Mouse (Mus musculus): ENCODE results near the gene Atg7.

The Atg7 gene

DNA sequence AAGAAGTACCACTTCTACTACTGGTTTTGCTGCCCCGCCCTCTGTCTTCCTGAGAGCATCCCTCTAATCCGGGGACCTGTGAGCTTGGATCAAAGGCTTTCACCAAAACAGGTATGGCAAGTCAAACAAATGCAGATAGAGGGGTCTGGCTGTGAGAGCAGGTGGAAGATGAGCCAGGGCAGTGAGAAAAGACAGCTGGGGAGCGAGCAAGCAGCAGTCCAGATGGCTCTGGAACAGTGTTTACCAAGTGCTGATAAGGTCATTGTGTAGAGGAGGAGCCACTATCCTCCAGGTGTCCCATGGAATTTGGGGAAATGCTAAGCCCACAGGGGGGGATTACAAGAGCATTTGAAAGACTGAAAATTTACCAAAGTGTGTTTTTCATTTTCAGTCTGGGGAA is 41.5 kb downstream of the Atg7 start:
- DNase-seq (ENCODE audit: low read depth, low spot score), result no peak

DNA sequence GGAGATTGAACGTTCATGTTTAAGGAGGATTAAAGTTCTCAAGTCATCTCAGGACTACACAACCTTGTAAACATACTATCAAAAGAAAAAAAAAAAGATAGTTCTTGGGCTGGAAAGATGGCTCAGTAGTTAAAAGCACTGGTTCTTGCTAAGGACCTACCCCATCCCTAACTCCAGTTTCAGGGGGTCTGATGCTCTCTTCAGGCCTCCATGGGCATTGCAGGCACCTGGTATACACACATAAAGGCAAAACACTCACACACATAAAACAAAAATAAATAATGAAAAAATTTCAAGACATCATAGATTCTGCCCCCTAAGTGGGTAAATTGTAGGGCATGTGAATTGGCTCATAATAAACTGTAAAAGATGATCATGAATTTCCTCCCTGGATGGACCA is 42.5 kb downstream of the Atg7 start:
- no peak for DNase-seq (ENCODE audit: low read depth, low spot score)

DNA sequence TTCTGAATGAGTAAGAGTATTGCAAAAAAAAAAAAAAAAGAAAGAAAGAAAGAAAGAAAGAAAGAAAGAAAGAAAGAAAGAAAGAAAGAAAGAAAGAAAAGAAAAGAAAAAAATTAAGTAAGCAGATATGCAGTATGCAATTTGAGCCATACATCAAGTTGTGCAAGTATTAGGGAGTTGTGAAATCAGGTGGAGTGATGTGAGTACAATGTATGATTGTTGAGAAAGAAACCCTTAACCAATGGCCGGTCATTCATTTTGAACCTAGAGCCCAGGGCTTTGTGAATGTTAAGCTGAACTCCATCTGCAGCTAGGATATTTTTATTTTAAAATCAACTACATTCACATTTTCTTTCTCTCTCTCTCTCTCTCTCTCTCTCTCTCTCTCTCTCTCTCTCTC is 44.1 kb downstream of the Atg7 start:
- DNase-seq (ENCODE audit: low read depth, low spot score), result no peak

DNA sequence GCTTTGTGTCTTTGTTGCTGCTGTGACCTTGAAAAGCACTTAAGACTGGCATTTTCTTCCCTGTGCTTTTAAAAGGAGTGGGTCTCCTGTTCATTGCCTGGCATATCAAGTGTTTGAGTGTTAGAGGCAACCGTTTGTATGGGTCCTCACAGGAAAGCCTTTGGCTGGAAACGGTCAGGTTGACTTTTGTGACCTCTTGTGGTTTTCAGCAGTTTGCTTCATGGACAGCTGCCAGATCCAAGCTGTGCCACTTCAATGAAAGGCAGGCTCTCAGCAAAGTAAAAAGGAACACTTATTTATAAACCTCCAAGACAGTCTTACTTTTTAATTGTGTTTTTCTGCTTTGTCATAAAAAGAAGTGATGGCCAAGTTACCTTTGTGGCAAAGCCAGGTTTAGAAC is 47.8 kb downstream of the Atg7 start:
- DNase-seq (ENCODE audit: low read depth, low spot score), result no peak

DNA sequence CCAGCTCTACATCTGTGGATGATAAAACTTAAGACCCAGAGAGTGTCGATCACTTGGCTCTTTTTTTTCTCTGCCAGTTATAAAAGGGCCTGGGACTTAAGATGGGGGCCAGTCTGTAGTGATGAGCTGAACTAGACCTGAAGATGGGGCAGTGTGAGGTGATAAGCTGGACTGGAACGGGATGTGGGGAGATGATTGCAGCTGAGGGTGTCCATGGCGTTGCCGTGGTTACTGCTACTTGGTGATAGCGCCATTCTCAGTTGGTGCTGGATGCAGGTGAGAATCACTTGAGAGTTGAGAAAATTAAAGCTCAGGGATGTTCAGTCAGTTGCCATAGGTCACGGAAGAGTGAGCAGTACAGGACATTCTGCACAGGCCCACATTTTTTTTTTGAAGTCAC is 48.6 kb downstream of the Atg7 start:
- no peak for DNase-seq (ENCODE audit: low read depth, low spot score)

DNA sequence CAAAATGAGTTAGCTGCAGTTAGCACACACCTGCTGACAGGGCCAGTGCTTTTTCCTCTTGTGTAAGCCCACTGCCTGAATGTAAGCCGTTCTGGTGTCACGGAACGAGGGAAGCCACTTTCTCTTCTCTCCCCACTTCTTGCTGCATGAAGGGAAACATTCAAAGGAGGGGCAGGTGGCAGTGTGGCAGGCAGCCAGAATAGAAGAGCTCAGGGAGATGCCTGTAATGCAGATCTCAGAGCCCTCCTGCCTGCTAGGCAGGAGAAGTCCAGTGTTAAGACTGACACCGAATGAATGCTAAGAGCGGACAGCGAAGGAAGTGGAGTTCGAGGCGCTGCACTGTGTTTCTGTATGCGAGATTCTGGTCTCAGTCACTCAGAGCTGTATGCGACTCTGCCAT is 49.8 kb downstream of the Atg7 start:
- DNase-seq (ENCODE audit: low read depth, low spot score), result no peak

DNA sequence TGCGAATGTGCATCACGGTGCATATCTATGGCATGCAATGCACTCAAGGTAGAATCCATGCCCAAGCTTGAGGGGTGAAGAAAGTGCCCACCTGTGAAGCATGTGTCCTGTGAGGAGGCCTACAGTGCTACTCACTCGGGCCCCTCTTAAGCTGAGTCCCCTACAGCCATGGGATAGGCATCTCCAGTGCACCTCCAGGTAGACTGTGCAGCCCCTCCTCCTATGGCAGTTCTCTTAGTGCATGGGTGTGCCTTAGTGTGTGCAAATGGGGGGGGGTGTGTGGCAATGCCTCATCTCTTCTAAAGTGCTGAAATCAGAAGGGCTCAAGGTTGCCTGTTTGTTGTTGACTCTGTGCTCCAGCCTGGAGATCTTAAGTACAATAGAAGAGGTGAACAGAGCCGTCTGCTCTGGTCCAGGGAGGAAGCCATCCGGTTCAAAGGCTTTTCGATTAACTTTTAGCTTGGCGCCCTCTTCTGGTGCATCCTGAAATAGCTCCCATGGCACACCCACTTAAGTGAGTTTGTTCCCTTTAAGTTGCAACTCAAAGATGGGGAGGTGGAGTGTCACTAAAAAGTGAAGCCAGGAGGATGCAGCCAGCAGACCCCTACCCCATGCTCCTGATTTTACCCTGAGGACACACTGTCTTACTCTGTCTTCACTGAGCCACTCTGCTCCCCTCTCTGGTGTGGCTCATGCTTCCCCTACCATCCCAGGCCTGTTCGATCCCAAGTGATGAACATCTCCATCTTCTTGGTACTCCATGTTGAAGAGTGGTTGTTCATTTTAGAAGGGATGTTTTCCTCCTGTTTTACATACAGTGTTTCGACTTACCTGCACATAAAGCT is 55.0 kb downstream of the Atg7 start:
- peak; percentile 81 for DNase-seq (ENCODE audit: low read depth, low spot score)

DNA sequence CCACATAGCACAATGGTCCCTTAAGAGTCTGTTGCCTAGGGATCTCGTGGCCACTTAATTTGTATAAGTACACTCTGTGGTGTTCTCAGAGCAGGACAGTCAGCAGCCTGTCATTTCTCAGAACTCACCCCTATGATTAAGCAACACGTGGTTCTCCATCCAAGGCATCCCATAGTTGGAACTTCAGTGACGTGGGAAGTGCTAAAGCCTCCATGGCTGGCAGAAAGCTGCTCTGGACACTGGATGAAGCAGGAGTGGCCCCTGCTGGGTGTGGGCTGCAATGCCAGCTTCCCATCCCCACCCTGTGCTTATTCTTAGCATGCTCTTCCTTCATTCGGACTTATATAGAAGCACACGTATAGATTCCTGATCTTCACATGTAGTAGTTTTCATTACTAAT is 55.7 kb downstream of the Atg7 start:
- no peak for DNase-seq (ENCODE audit: low read depth, low spot score)

DNA sequence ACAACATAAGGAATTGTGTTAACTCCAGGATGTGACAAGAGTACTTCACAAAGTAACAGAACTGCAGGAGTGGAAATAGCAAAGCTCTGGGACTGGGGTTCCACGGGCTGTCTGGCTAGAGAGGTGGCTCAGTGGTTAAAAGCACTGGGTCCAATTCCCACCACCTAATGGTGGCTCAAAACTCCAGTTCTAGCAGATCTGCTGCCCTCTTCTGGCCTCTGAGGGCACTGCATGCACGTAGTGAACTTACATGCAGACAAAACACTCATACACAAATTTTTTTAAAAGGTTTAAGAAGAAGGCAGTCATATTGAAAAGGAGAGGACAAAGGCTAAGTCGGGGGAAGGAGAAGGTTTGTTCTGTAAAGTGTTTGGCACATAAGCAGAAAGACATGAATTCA is 57.8 kb downstream of the Atg7 start:
- DNase-seq (ENCODE audit: low read depth, low spot score), result no peak

DNA sequence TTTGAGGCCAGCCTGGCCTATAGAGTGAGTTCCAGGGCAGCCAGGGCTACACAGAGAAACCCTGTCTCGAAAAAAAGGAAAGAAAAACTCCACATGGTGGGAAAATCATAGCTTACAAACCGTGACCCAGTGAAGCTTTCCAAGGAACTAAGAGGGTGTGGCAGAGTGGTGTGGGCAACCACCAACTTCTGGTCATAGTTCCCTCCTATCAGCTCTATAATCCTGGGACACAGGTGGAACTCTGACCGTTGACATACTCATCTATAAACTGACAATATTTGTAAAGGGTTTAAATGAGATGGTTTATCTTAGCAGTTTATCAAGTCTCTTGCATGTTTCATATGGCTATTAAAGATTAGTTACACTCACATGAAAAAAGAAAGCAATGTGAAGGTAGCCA is 64.1 kb downstream of the Atg7 start:
- no peak for DNase-seq (ENCODE audit: low read depth, low spot score)

DNA sequence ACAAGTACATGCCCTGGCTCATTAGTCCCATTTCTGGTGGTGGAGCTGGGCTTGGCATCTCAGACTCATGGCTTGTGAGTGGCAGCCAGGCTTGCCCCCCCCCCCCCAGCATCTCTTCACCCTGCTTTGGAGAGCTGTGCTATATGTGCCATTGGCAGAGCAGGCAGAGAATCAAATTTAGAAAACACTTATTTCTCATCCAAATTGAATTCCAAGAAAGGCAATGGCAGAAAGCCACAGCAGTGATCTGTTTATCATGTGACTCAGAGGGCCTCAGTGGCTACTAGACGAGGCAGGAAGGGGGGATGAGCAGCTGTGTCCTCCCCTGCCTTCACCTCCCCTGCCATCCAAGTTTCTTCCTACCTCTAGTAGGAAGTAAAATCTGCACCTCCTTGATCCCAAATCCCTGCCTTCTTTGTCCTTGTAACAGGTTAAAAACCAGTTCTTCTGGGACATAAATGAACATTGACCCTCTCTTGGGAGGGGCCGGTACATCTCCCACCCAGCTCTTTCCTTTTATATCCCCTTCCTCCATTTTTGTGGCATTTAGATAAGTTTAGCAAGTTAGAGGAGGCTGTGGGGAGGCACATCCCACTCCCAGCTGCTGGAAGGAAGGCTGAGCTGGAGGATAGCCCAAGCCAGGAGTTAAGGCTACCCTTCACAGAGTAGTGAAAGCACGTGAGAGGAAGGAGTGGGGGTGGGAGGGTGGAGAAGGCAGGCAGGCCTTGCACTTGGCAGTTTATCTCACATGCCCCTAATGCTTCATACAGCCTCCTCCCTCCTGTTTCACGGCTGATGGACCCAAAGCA is 69.5 kb downstream of the Atg7 start:
- DNase-seq (ENCODE audit: low read depth, low spot score), result no peak

DNA sequence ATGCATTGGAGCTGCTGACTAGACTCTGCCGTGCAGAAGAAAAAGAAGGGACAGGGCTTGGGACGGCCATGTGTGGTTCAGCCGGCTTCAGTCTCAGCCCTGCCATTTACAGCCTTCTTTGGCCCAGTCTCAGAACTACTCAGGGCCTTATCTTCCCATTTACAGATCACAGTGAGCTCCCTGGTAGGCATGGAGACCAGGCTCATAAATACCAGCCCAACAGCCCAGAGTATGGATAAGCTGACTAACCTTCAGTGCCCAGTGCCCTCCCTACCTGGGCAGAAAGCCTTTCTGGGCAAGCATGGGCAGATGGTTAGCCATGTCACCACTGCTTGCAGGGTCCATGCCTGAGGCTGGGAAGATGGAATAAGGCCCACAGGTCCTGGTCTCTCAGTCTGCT is 70.6 kb downstream of the Atg7 start:
- DNase-seq (ENCODE audit: low read depth, low spot score), result no peak

DNA sequence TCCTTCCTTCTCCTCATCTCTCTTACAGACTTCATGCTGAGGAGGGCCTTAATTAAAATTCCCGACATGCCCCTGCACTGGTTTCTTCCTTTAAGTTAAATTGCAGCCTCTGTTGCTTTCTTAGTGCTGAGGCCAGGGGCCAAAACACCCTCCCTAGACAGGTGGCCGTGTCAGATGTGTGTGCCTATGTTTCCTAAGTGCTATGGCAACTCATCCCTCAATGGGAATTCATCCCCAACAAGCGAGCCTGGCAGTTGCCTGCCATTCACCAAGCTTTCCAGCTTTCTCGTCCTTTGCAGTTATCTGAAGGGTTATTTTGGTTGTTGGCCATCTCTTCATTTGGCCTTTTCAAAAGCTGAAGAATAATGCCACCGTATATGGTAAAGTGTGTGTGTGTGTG is 71.8 kb downstream of the Atg7 start:
- peak; percentile 38 for DNase-seq (ENCODE audit: low read depth, low spot score)

DNA sequence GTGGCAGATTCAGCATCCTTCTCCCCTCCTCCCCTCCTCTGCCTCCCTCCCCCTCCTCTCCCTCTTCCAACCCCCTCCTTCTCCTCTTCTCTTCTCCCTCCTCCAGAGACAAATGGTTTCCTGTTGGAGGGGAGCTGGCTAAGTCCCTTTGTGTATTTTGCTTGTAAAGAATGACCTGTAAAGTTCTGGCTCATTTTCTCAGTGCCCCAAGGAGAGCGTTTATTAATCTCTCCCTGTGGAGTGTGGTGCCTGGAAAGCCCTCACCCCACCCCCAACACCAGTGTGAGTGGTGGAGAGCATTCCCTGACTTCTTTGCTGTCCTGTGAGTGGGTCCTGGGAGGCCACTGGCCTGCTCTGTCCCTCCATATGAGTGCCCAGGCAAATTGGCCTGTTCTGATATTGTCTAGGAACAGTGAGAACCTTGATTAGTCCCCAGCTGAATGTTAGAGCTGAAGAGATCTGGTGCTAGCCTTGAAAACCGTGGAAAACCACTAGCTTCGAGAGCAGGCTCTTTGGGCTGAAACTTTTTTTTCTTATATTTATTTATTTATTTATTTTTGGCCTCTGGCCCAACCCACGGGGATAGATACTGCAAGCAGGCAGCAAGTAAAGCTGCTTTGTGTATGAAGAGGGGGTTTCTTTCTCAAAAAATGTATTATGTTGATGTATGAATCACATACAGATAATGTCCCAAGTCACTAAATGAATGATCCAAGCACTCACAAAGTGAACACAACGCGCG is 72.6 kb downstream of the Atg7 start:
- peak; percentile 44 for DNase-seq (ENCODE audit: low read depth, low spot score)

DNA sequence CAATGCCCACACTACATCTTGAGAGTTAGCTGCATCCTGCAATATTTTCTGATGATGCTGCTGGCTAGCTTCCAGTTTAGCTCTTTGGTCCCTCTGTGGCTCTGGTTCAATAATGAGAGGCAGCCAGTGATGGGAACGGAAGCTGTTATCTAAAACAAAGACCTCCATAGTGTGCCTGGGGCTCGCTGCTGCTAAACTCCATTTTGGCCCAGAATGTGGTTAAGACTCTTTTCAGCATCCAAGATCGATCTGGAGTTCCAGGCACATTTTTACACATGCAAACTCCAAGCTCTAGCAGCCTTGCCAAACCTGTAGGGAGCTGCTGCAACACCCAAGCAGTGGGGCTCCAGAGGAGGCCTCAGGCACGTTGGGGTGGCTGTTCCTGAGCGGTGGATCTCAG is 76.2 kb downstream of the Atg7 start:
- no peak for DNase-seq (ENCODE audit: low read depth, low spot score)

DNA sequence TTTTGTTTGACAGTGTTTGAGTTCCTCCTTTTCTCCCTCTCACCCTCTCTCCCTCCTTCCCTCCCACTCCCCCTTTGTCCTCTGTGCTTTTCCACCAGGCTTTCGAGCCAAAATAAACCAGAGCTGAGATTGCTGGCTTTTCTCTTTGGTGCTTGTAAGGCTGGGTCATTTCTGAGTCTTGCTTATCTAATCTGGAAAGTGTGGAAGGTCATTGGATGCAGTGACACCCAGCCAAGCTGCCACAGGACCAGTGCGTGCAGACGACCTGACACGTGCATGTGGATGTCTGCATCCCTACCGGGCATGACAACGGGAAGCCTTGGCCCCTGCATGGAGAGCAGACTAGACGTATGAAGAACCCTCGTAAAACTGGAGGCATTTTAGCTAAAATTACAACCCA is 76.8 kb downstream of the Atg7 start:
- DNase-seq (ENCODE audit: low read depth, low spot score), result no peak

DNA sequence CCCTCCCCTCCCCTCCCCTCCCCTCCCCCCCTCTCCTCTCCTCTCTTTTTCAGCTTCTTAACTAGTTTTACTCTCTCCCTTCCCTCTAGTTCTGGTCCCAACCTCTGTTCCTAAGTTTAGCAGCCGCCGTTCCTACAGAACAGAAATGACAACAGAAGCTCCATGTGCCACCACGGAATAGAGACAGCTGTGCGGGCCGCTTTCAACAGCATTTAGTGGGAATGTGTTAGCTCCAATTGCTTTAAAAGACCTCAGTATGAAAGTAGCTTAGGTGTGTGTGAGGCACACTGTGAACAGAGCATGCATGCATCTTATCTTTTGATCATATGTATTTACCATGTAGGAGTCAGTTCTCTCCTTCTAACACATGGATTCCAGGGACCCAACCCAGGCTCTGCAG is 79.1 kb downstream of the Atg7 start:
- no peak for DNase-seq (ENCODE audit: low read depth, low spot score)

DNA sequence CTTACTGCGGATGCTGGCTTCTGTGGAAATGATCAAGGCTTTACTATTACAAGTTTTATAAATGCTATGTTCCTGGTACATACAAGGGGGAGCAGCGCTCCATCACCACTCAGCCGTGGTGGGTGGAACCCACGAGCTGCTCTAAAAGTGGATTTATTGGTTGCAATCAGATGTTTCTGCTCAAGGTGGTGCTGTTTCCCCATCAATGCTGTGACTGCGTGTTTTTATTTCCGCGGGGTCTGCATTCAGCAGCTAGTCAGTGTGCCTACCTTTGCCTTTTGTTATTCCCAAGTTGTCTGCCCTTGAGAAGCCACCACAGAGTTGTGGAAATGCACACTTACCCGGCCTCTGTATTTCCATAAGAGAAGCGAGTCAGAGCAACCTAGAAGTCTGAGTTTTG is 81.0 kb downstream of the Atg7 start:
- peak; percentile 75 for DNase-seq (ENCODE audit: low read depth, low spot score)

DNA sequence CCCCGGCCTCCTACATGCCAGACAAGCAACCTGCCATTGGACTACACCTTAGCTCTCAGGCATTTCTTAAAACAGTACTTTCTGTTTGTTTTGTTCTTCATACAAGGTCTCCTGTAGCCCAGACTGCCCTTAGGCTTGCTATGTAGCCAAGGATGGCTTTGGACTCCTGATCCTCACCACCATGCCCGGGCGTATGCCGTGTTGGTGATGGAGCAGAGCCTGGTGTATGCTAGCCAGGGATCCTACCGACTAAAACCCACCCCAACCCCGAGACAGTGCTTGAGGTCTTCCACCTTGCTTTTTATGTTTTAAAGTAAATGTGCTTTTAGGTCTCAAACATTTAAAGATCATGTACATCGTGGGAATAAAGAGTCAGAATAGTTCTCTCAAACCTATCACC is 81.5 kb downstream of the Atg7 start:
- DNase-seq (ENCODE audit: low read depth, low spot score), result no peak

DNA sequence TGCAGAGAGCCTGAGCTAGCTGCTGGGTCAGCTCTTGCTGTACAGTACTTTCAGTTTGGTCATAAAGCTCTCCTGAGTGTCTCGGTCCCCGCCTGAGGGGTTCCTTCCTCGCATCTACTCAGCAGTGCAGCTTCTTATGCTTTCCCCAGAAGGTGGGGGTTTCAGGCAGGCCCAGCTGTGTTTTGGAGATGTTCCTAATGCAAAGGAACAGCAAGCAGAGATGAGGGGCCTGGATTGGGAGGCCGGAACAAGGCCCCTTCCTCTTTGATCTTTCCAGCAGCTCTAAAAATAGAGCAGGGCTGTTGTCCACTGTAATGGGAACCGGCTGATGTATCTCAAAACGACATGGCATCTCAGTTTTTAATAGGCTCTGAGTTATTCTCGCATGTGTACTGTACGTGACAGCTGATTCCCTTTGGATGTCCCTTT is 82.3 kb downstream of the Atg7 start:
- no peak for DNase-seq (ENCODE audit: low read depth, low spot score)

DNA sequence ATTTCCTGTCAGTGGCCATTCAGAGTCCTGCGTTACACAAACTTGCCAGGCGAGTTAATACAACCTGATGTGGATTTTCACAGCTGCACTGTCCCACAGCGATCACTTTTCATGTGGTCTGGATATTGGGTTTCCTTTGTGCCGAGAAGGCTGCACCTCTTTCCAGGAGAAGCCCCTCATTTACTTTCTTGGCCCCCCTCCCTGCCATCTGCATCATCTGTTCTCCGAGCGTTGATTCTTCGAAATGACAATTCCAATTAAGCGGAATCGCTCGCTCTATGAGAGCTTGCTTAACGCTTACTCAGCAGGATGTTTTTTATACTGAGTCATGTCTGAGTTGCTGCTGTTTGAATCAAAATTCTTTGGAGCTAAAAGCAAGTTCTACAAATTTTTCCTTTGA is 83.8 kb downstream of the Atg7 start:
- no peak for DNase-seq (ENCODE audit: low read depth, low spot score)

DNA sequence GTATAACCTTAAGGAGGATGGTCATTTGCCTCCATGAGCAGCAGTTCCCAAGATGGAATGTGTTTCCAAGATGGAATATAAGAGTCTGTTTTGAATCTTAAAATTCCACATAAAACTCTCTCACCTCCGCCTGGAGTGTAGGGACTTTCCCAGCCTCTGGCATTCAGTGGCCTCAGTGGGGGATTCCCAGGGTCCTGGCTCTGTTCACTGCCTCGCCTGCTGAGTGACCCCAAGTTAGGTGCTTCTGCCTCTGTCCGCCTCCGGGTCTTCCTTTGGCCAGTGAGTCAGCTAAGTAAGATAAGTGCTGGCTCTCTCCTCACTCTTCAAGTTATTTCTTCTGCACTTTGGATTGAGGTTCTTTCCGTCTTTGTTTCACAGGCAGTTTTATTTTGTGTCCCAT is 90.3 kb downstream of the Atg7 start:
- DNase-seq (ENCODE audit: low read depth, low spot score), result no peak
